Mouse (Mus musculus) heart, embryonic 12.5 days (tissue): ENCODE results near the gene Ubl4b. TPM values are rescaled to one million over a fixed set of nuclear protein-coding genes. Genes with fewer than 3 reads are reported as not detected.

Source experiments
- ATAC-seq: fragments of 200-750 bp; cut with Nextera tagmentation; 2 replicates; pipeline ENCODE4 v1.8.0; 2017; ENCODE audit warnings: moderate TSS enrichment, moderate library complexity; ENCODE audit not compliant: insufficient number of reproducible peaks, low FRiP score
- H3K27ac ChIP-seq: fragments of 300-500 bp; sonication (generic); 2 replicates; pipeline ENCODE4 v1.5.1; 2016; ENCODE audit warnings: mild to moderate bottlenecking, moderate library complexity; ENCODE audit not compliant: poor library complexity, severe bottlenecking
- H3K27me3 ChIP-seq: fragments of 300-500 bp; sonication (generic); replicated peaks from 2 replicates; pipeline ENCODE4 v1.6.1; 2016; ENCODE audit warnings: mild to moderate bottlenecking, moderate library complexity
- H3K36me3 ChIP-seq: fragments of 300-500 bp; sonication (generic); 2 replicates; pipeline ENCODE4 v1.6.1; 2016; ENCODE audit warnings: mild to moderate bottlenecking, moderate library complexity
- H3K4me1 ChIP-seq: fragments of 300-500 bp; sonication (generic); replicated peaks from 2 replicates; pipeline ENCODE4 v1.6.1; 2016; ENCODE audit warnings: mild to moderate bottlenecking
- H3K4me2 ChIP-seq: fragments of 300-500 bp; sonication (generic); 2 replicates; pipeline ENCODE4 v1.6.1; 2016; ENCODE audit warnings: mild to moderate bottlenecking, moderate library complexity
- H3K4me3 ChIP-seq: fragments of 300-500 bp; sonication (generic); 2 replicates; pipeline ENCODE4 v1.5.1; 2016; ENCODE audit warnings: mild to moderate bottlenecking
- H3K9ac ChIP-seq: fragments of 300-500 bp; sonication (generic); 2 replicates; pipeline ENCODE4 v1.6.1; 2016; ENCODE audit warnings: mild to moderate bottlenecking, moderate library complexity
- H3K9me3 ChIP-seq: fragments of 300-500 bp; sonication (generic); replicated peaks from 2 replicates; pipeline ENCODE4 v1.6.1; 2016; ENCODE audit warnings: mild to moderate bottlenecking, moderate library complexity
- WGBS: fragments of 180-500 bp; shearing (Covaris S2); methylation state at CpG from one replicate; pipeline ENCODE4 v1.1.7; 2016; 5-methylcytosine and 5-hydroxymethylcytosine counted together
- polyA plus RNA-seq: library from polyadenylated mRNA; unstranded; fragments of >200 nt; fragmentation: Nextera tagmentation; extraction: Ambion mirVana; gene quantifications from 2 replicates; pipeline ENCODE4 v1.2.1, GENCODE M21; 2016

Ubl4b gene
- polyA plus RNA-seq, 1 experiment from 2014 or later = not detected

DNA sequence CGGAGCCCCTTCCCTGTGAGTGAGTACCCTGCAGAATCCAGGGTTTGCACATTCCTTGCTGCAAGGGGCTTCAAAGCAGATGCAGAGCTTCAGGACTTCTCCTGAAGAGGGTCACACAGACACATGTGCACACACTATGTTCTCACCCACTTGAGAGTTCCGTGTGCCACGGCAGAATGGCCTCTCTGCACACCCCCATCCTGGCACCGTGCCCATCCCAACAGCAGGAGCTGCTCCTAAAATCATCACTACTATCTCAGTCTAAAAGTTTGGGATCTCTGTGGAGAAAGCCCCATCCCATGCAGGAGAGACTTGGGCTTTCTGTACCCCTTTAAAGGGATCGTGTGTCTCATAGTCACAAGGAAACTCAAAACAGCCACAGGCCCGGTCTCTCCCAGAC is 31.6 kb upstream of the Ubl4b start:
- no peak overlapping the region for H3K4me2 ChIP-seq
- H3K9ac ChIP-seq = no peak overlapping the region
- H3K27me3 ChIP-seq = peaks cover 90% of the 10 kb centered on the region
- H3K27ac ChIP-seq = no peak overlapping the region
- no peaks in the 10 kb centered on the region for H3K36me3 ChIP-seq
- no peak for ATAC-seq
- H3K9me3 ChIP-seq = no peaks in the 10 kb centered on the region
- H3K4me1 ChIP-seq = peaks cover 17% of the 10 kb centered on the region
- H3K4me3 ChIP-seq = no peak overlapping the region
- WGBS = 54% methylated on average over 6 of the region's 6 CpGs

DNA sequence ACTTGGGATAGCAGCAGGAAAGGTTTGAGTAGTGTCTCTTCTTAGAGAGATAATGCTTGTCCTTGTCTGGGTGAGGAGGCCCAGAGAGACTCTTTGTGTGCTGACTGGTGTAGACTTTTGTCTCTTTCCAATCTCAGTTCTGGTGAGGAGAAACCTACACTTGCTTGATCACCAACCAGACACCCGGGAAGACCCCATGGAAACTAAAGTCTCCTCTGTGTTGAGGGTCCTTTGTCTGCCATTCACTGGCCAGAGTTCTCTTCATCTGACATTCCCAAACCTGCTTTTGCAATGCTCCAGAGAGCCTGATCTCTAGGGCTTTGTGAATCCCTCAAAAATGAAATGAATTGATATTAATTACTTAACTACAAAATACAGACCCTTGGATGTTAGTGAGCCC is 29.0 kb upstream of the Ubl4b start:
- ATAC-seq = no peak
- H3K36me3 ChIP-seq = no peaks in the 10 kb centered on the region
- no peak overlapping the region for H3K4me2 ChIP-seq
- H3K4me1 ChIP-seq = peaks cover 17% of the 10 kb centered on the region
- 11% methylated on average over 1 of the region's 1 CpGs for WGBS
- peaks cover 87% of the 10 kb centered on the region for H3K27me3 ChIP-seq
- no peak overlapping the region for H3K27ac ChIP-seq
- H3K9me3 ChIP-seq = no peaks in the 10 kb centered on the region
- no peak overlapping the region for H3K4me3 ChIP-seq
- H3K9ac ChIP-seq = no peak overlapping the region

DNA sequence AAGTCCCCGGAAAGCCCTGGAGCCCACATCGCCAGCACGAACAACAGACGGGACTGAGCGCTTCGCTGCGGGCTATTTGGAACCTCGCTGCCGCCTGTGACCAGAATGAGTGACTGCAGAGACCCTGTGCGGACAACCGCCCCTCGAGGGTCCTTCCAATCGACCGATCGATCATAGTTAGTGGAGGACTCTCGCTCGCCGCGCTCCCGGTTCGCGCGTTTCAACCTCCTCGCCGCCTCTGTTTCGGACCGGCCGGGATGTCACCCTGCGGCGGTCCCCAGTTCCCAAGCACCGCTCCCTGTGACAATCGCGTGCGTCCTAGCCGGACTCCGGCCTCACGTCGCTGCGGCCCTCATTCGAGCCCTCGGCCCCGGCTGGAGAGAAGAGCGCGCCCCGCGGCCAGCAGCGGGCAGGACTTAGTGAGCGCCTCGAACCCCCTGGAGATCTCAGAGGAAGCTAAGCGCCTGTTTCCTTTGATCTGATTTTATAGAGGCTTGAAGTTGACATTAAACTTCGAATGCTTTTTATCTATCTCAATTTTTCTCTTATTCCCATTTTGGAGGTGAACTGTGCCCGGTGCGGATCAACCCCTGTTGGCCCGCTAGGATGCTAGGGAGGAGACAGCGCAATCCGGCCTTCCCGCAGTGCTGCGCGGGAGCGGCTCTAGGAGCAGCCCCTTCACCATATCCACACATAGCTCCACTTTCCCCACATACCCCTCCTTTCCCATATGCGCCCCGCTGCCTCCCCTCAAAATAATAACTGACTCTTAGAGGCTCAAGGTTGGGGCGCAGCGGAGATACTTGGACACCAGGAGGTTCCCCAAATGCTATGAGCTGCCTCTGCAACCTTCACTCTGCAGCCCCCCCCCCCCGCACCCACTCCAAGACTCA is 28.2 kb upstream of the Ubl4b start:
- no peak for ATAC-seq
- H3K4me3 ChIP-seq = peak overlapping the region; percentile 44
- H3K9ac ChIP-seq = peak overlapping the region; percentile 49; the same call in 1 of the 2 replicates
- H3K4me2 ChIP-seq = peak overlapping the region; percentile 82
- H3K36me3 ChIP-seq = no peaks in the 10 kb centered on the region
- peaks cover 17% of the 10 kb centered on the region for H3K4me1 ChIP-seq
- WGBS = under 1% methylated on average over 65 of the region's 65 CpGs
- peaks cover 86% of the 10 kb centered on the region for H3K27me3 ChIP-seq
- H3K9me3 ChIP-seq = no peaks in the 10 kb centered on the region
- H3K27ac ChIP-seq = no peak overlapping the region

DNA sequence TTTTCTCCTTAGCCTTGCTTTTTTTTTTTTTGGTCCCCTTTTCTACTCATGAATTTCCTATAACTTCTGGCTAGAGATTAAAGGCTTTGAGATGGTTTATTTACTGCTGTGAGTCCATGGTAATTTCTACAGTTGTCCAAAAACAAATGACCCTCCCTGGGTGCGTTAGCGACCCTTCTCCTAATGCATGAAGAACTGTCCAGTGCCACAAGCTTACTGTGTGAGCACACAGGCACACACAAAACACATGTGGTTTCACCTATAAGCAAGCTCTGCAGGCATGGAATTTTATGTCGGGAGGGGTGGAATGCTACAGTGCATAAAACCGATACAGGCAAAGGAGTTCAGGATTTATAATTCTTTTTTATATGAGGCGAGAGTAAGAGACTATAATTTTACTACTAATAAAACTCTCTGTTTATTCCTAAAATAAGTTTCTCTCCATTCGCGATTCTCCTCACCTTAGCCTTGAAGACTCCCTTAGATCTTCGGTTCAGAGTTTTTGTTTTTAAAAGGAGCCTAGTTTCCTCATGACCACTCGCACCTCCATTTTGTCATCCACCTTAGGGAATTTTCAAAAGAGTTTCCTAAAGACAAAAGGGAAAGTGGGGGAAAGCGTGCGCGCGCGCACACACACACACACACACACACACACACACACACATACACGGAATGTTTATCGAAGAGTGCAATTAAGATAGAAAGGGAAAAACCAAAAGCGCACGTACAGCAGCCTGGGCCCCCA is 27.4 kb upstream of the Ubl4b start:
- peaks cover 25% of the 10 kb centered on the region for H3K4me1 ChIP-seq

DNA sequence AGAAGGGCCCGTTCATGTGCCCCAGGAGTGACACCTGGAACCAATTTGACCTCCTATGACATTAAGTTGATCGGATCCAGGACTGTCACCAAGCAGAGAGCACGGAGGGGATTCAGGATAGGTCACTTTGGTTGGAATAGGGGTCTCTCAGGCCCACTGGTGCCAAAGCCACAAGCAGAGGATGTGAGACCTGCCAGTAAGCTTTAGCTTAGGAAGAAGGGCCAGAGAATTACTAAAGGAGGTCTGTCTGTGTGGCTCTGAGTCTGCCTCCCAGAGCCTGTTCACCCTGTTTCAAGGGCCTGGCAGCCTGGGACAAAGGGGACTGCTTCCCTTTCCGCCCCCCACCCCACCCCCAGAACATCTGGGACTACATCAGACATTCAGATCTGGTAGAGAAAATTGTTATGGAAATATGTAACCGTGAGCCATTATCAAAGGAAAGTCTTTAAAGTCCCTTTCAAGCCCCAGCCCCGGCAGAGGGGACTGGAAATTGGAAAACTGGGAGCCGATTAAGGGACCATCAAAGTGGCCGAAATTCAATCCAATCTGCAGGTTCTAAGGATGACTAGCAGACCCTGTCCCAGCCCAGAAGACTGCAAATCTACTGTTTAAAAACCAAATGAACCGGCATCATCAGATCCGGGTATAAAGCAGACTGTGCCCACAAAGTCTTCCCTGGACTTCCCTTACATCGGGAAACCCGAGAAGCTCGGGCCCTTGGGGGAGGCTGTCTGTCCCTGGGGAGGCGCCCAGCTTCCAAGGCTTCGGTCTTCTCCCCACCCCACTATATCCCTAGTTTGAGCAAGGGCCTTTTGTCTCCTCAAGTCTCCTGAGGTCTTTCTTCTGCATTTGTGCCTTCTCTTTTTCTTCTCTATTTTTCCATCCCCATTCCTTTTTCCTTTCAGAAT is 26.5 kb upstream of the Ubl4b start:
- Histone ChIP-seq H3K27ac (no peak overlapping the region), H3K4me3 (no peak overlapping the region), H3K4me1 (peaks cover 18% of the 10 kb centered on the region), H3K27me3 (peaks cover 68% of the 10 kb centered on the region), H3K9ac (no peak overlapping the region), H3K36me3 (no peaks in the 10 kb centered on the region), H3K4me2 (no peak overlapping the region), H3K9me3 (no peaks in the 10 kb centered on the region)
- ATAC-seq = no peak
- 9% methylated on average over 15 of the region's 15 CpGs for WGBS

More for the DNA sequence above, 27.4 kb upstream of the Ubl4b start:
- H3K4me2 ChIP-seq = peak overlapping the region; percentile 82
- H3K36me3 ChIP-seq = no peaks in the 10 kb centered on the region
- H3K9ac ChIP-seq = peak overlapping the region; percentile 49; the same call in 1 of the 2 replicates
- no peak overlapping the region for H3K27ac ChIP-seq
- WGBS = 4% methylated on average over 18 of the region's 18 CpGs
- H3K27me3 ChIP-seq = peaks cover 78% of the 10 kb centered on the region
- ATAC-seq = no peak
- H3K4me3 ChIP-seq = peak overlapping the region; percentile 44
- H3K9me3 ChIP-seq = no peaks in the 10 kb centered on the region

DNA sequence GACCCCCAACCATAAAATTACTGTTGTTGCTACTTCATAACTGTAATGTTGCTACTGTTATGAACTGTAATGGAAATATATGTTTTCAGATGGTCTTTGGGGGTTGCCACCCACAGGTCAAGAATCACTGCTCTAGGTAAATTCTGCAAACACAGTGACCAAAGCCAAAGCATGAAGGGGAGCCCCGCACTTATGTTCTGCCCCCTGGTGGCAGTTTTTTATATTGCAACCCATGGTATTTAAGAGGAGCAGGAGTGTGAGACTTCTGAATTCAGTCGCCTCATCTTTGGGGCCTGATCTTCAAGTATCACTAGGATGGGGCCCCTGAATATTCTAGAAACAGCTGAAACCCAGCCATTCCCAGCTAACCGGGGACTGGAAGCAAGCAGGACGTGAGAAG is 24.6 kb upstream of the Ubl4b start:
- peaks cover 49% of the 10 kb centered on the region for H3K27me3 ChIP-seq
- no peaks in the 10 kb centered on the region for H3K36me3 ChIP-seq
- H3K9ac ChIP-seq = no peak overlapping the region
- no peaks in the 10 kb centered on the region for H3K9me3 ChIP-seq
- H3K27ac ChIP-seq = no peak overlapping the region
- no peak overlapping the region for H3K4me3 ChIP-seq
- WGBS = 7% methylated on average over 4 of the region's 4 CpGs
- ATAC-seq = no peak
- peaks cover 16% of the 10 kb centered on the region for H3K4me1 ChIP-seq
- H3K4me2 ChIP-seq = no peak overlapping the region

DNA sequence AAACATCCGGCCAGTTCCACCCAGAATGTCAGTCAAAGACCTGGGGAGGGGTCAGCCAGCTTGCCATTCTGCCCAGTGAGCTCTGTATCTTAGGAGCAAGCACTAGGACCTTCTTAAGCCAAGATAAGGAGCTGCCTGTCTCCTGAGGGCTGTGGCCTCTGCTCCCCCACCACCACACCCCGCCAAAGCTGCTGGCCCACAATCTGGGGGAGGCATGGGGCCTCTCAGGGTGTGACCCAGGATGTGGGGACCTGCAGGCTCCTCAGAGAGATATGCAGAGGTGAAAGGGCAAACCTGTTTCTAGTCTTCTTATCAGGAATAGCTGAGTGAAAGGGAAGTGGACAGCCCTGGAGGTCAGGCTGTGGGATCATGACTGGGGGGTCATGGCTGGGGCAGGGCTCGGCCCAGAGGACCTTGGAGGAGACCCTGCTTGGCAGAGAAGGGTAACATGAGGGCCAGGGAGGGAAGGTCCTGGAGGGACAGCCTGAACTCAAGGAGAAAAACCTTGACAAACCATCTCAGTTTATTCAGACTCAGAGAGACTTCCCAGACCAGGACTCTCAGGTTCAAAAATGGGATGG is 23.0 kb upstream of the Ubl4b start:
- Histone ChIP-seq H3K9ac (no peak overlapping the region), H3K27me3 (peaks cover 34% of the 10 kb centered on the region), H3K4me2 (no peak overlapping the region), H3K36me3 (no peaks in the 10 kb centered on the region), H3K4me1 (peaks cover 9% of the 10 kb centered on the region), H3K4me3 (no peak overlapping the region), H3K9me3 (no peaks in the 10 kb centered on the region), H3K27ac (no peak overlapping the region)
- peak; percentile 55 for ATAC-seq
- WGBS = 15% methylated on average over 3 of the region's 3 CpGs

DNA sequence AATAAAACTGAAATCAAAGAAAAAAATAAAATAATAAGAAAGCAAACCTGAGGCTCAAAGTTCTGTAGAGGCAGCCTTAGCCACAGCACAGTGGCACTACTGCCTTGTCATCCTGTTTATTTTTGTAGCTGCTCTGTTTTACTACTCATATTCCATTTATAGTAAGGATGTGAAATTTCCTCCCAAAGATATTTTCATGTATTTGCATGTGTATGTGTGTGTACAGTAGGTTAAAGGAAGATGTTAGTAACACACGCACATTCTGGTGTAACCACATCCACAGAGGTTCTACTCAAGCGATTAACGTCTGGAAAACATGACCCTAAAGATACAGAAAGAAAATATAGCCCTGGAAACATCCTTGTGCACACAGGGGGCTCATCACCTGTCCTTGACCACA is 21.9 kb upstream of the Ubl4b start:
- H3K27me3 ChIP-seq = peaks cover 36% of the 10 kb centered on the region
- H3K4me1 ChIP-seq = peaks cover 8% of the 10 kb centered on the region; the same call in 1 of the 2 replicates
- H3K36me3 ChIP-seq = no peaks in the 10 kb centered on the region
- H3K27ac ChIP-seq = no peak overlapping the region
- H3K9ac ChIP-seq = no peak overlapping the region
- no peak for ATAC-seq
- no peaks in the 10 kb centered on the region for H3K9me3 ChIP-seq
- H3K4me3 ChIP-seq = no peak overlapping the region
- 81% methylated on average over 3 of the region's 3 CpGs for WGBS
- no peak overlapping the region for H3K4me2 ChIP-seq

DNA sequence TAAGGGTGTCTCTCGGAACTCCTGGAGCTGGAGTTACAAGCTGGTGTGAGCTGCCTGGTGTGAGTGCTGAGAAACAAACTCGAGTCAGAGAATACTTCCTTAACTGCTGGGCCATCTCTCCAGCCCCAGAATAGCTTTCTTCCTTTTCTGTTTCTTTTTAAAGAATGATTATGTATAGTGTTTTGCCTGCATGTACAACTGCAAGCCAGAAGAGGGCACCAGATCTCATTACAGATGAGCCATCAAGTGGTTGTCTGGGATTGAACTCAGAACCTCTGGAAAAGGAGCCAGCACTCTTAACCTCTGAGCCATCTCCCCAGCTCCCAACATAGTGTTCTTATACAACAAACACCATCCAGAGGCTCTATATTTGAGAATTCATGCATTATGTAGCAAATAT is 16.3 kb upstream of the Ubl4b start:
- H3K27me3 ChIP-seq = peaks cover 17% of the 10 kb centered on the region
- H3K36me3 ChIP-seq = no peaks in the 10 kb centered on the region
- H3K9me3 ChIP-seq = no peaks in the 10 kb centered on the region
- H3K27ac ChIP-seq = no peak overlapping the region
- WGBS = 62% methylated on average over 2 of the region's 2 CpGs
- no peak overlapping the region for H3K9ac ChIP-seq
- no peak overlapping the region for H3K4me3 ChIP-seq
- no peak overlapping the region for H3K4me2 ChIP-seq
- H3K4me1 ChIP-seq = peaks cover 28% of the 10 kb centered on the region
- no peak for ATAC-seq

DNA sequence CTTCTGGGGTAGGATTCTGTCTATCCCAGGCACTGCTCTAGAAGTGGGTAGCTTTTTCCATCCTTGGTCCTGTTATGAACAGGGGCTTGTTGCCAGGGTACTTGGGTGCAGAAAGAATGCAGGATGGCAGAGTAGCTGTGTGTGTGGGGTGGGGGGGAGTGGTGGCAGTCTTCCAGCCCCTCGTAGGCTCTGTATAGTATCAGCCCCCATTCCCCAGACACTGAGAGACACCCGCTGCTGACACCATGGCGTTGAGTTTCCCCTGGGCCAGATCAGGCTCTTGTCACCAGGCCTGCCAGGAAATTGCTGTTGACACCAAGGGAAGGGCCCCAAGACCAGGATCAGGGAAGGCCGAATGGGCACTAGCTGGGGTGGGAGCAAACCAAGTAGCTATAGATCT is 13.8 kb upstream of the Ubl4b start:
- no peak overlapping the region for H3K4me3 ChIP-seq
- H3K4me2 ChIP-seq = no peak overlapping the region
- no peaks in the 10 kb centered on the region for H3K9me3 ChIP-seq
- H3K9ac ChIP-seq = no peak overlapping the region
- ATAC-seq = peak; percentile 68
- peaks cover 50% of the 10 kb centered on the region for H3K4me1 ChIP-seq
- peaks cover 17% of the 10 kb centered on the region for H3K27me3 ChIP-seq
- H3K36me3 ChIP-seq = no peaks in the 10 kb centered on the region
- whole genome bisulfite sequencing = 12% methylated on average over 4 of the region's 4 CpGs
- H3K27ac ChIP-seq = 0 out of 2 replicates have a peak overlapping the region, but pooled peaks have one; percentile 7
